Mouse (Mus musculus) cerebellum, adult 11-12 months (tissue): ENCODE results near the gene Oas3.

Experiments
- DNase-seq: peaks from one replicate; pipeline ENCODE4 v3.0.0; 2022

Oas3 gene

GRCm38 (mm10) chr5:120751206-120751605, 26.3 kb downstream of the Oas3 start:
- no peak for DNase-seq

GRCm38 (mm10) chr5:120749688-120750087, 27.8 kb downstream of the Oas3 start, which contains the start of gene Oas2:
Gene Oas2 (minus strand): TSS chr5:120749853.
- DNase-seq, result no peak

GRCm38 (mm10) chr5:120746451-120746850, 31.0 kb downstream of the Oas3 start:
- peak; percentile 22 for DNase-seq

- DNase-seq, result no peak
Measured at GRCm38 (mm10) chr5:120742125-120742524, 35.3 kb downstream of the Oas3 start.

- DNase-seq, result no peak
Measured at GRCm38 (mm10) chr5:120734380-120734990, 43.0 kb downstream of the Oas3 start.

- DNase-seq, result no peak
Measured at GRCm38 (mm10) chr5:120733696-120734095, 43.8 kb downstream of the Oas3 start.

GRCm38 (mm10) chr5:120732740-120733139, 44.7 kb downstream of the Oas3 start:
- DNase-seq, result no peak

GRCm38 (mm10) chr5:120729319-120729718, 48.1 kb downstream of the Oas3 start:
- no peak for DNase-seq

GRCm38 (mm10) chr5:120725811-120726455, 51.5 kb downstream of the Oas3 start:
- no peak for DNase-seq

- DNase-seq, result no peak
Measured at GRCm38 (mm10) chr5:120721005-120721404, 56.5 kb downstream of the Oas3 start.

- DNase-seq, result no peak
Measured at GRCm38 (mm10) chr5:120718600-120719378, 58.7 kb downstream of the Oas3 start.

GRCm38 (mm10) chr5:120717136-120717535, 60.3 kb downstream of the Oas3 start:
- no peak for DNase-seq

GRCm38 (mm10) chr5:120714314-120714713, 63.1 kb downstream of the Oas3 start:
- DNase-seq, result peak; percentile 77

GRCm38 (mm10) chr5:120712721-120713120, 64.7 kb downstream of the Oas3 start:
- DNase-seq, result peak; percentile 52

- no peak for DNase-seq
Measured at GRCm38 (mm10) chr5:120711827-120712226, 65.6 kb downstream of the Oas3 start, which contains the start of gene Dtx1. Gene Dtx1 (minus strand): TSS chr5:120711927.

- DNase-seq, result peak; percentile 80
Measured at GRCm38 (mm10) chr5:120711416-120711815, 66.0 kb downstream of the Oas3 start.

- no peak for DNase-seq
Measured at GRCm38 (mm10) chr5:120710826-120711248, 66.6 kb downstream of the Oas3 start.

- peak; percentile 77 for DNase-seq
Measured at GRCm38 (mm10) chr5:120710161-120710825, 67.2 kb downstream of the Oas3 start.

- peak; percentile 26 for DNase-seq
Measured at GRCm38 (mm10) chr5:120706976-120707375, 70.5 kb downstream of the Oas3 start.

GRCm38 (mm10) chr5:120706541-120706940, 70.9 kb downstream of the Oas3 start:
- peak; percentile 75 for DNase-seq

GRCm38 (mm10) chr5:120704421-120704820, 73.0 kb downstream of the Oas3 start:
- DNase-seq, result peak; percentile 50

- peak; percentile 51 for DNase-seq
Measured at GRCm38 (mm10) chr5:120703660-120704059, 73.8 kb downstream of the Oas3 start.
